Mouse (Mus musculus): ENCODE data around the gene Cx3cr1. TPM values are rescaled to one million over a fixed set of nuclear protein-coding genes. Genes with fewer than 3 reads are reported as not detected.

Gene Cx3cr1
- polyA plus RNA-seq, 1 experiment = 6.4 TPM

GRCm38 (mm10) chr9:119978811-119979441 lies 90.8 kb downstream of the Cx3cr1 start:
- DNase-seq (ENCODE audit: low read depth) = peak; percentile 56
- TF ChIP-seq CTCF (IDR thresholded peaks at IDR 0.05; ENCODE audit: borderline replicate concordance, extremely low read depth, insufficient read depth, insufficient read length) (no peak), POLR2A (IDR thresholded peaks at IDR 0.05; ENCODE audit: borderline replicate concordance, extremely low read depth, insufficient read depth, insufficient read length, poor library complexity, severe bottlenecking) (no peak)

DNA sequence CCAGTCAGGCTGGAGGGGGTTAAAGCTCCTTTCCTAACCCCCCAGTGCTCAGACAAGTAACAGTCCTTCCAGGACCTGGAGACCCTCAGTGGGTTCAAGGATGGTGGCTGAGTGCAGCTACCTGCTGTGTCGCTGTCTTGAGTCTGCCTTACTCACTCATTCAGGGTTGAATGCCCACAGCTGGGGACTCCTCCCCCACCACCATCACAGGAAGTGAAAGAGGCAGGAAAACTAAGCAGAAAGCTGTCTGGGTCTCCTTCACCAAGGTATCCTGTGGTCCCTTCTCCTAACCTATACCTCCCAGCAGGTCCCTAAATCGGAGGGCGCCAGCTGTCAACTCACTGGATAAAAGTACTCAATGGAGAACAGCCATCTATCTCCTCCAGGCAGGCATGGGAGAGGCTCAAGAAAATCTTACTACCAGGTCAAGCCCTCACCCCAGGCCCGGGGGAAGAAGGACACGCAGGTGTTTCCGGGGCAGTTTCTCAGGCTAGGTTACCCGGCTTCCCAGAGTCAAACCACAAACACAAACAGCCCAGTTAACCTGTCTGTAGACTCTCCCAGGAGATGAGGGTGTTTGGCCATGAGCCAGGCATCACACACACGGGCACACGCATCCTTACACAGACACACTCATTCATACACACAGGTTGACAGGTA lies 91.4 kb downstream of the Cx3cr1 start:
- DNase-seq (ENCODE audit: low read depth) = no peak
- TF ChIP-seq CTCF (IDR thresholded peaks at IDR 0.05; ENCODE audit: borderline replicate concordance, extremely low read depth, insufficient read depth, insufficient read length) (no peak), POLR2A (IDR thresholded peaks at IDR 0.05; ENCODE audit: borderline replicate concordance, extremely low read depth, insufficient read depth, insufficient read length, poor library complexity, severe bottlenecking) (no peak)

DNA sequence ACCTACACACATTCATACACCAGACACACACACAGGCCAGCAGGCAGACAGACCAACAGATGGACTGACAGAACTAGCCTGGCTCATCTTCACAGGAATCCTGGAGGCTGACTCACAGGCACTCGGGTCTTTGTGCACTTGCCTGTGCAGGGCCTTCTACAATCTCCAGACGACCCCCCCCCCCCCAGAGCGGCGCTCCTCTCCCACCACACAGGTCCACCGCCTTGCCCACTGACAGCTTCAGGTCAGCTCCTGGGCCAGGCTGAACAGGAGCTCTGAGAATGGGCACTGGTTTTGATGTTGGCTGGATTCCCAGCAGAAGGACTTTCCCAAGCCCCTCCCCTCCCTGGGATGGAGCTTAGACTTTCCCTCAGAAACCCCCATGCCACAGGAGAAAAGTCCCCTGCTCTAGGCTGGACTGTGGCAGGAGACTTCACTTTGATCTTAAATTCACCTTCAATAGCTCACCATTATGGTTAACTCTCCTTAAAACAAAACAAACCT lies 92.1 kb downstream of the Cx3cr1 start:
- DNase-seq (ENCODE audit: low read depth) = peak; percentile 62
- TF ChIP-seq POLR2A (IDR thresholded peaks at IDR 0.05; ENCODE audit: borderline replicate concordance, extremely low read depth, insufficient read depth, insufficient read length, poor library complexity, severe bottlenecking) = no peak

- TF ChIP-seq POLR2A (IDR thresholded peaks at IDR 0.05; ENCODE audit: borderline replicate concordance, extremely low read depth, insufficient read depth, insufficient read length, poor library complexity, severe bottlenecking) (no peak), CTCF (IDR thresholded peaks at IDR 0.05; ENCODE audit: borderline replicate concordance, extremely low read depth, insufficient read depth, insufficient read length) (no peak)
- no peak for DNase-seq (ENCODE audit: low read depth)
Measured at GRCm38 (mm10) chr9:119976704-119977556, 92.7 kb downstream of the Cx3cr1 start.

- TF ChIP-seq POLR2A (IDR thresholded peaks at IDR 0.05; ENCODE audit: borderline replicate concordance, extremely low read depth, insufficient read depth, insufficient read length, poor library complexity, severe bottlenecking) = no peak
- no peak for TF ChIP-seq CTCF (IDR thresholded peaks at IDR 0.05; ENCODE audit: borderline replicate concordance, extremely low read depth, insufficient read depth, insufficient read length)
- no peak for DNase-seq (ENCODE audit: low read depth)
Measured at GRCm38 (mm10) chr9:119975286-119975685, 94.4 kb downstream of the Cx3cr1 start.

GRCm38 (mm10) chr9:119974609-119975008 lies 95.1 kb downstream of the Cx3cr1 start:
- DNase-seq (ENCODE audit: low read depth) = no peak
- TF ChIP-seq POLR2A (IDR thresholded peaks at IDR 0.05; ENCODE audit: borderline replicate concordance, extremely low read depth, insufficient read depth, insufficient read length, poor library complexity, severe bottlenecking) (no peak), CTCF (IDR thresholded peaks at IDR 0.05; ENCODE audit: borderline replicate concordance, extremely low read depth, insufficient read depth, insufficient read length) (peak; percentile 3; the same call in 1 of the 2 replicates)

GRCm38 (mm10) chr9:119973869-119974520 lies 95.7 kb downstream of the Cx3cr1 start:
- DNase-seq (ENCODE audit: low read depth) = no peak
- TF ChIP-seq CTCF (IDR thresholded peaks at IDR 0.05; ENCODE audit: borderline replicate concordance, extremely low read depth, insufficient read depth, insufficient read length) (peak; percentile 30; the same call in 1 of the 2 replicates), POLR2A (IDR thresholded peaks at IDR 0.05; ENCODE audit: borderline replicate concordance, extremely low read depth, insufficient read depth, insufficient read length, poor library complexity, severe bottlenecking) (no peak)

- DNase-seq (ENCODE audit: low read depth) = no peak
- TF ChIP-seq CTCF (IDR thresholded peaks at IDR 0.05; ENCODE audit: borderline replicate concordance, extremely low read depth, insufficient read depth, insufficient read length) (no peak), POLR2A (IDR thresholded peaks at IDR 0.05; ENCODE audit: borderline replicate concordance, extremely low read depth, insufficient read depth, insufficient read length, poor library complexity, severe bottlenecking) (no peak)
Measured at GRCm38 (mm10) chr9:119973281-119973680, 96.4 kb downstream of the Cx3cr1 start.

DNA sequence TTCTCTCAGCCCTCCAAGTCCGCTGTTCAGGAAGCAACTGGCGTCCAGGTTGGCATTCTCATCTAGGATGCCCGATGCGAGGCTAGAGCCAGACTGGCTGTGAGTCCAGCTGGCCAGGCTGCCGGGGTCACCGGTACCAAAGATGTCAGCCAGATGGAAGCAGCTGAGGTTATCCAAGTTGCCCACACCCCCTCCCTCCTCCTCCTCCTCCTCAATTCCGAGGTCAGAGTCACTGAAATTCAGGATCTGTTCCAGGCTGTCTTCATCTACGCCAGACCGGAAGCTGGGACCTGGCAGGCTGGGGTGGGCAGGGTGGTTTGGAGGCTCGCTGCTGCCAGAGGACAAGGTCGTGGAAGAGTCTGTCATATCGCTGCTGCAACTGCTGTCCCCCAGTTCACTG lies 97.1 kb downstream of the Cx3cr1 start:
- TF ChIP-seq POLR2A (IDR thresholded peaks at IDR 0.05; ENCODE audit: borderline replicate concordance, extremely low read depth, insufficient read depth, insufficient read length, poor library complexity, severe bottlenecking) = no peak
- TF ChIP-seq CTCF (IDR thresholded peaks at IDR 0.05; ENCODE audit: borderline replicate concordance, extremely low read depth, insufficient read depth, insufficient read length) = no peak
- no peak for DNase-seq (ENCODE audit: low read depth)

DNA sequence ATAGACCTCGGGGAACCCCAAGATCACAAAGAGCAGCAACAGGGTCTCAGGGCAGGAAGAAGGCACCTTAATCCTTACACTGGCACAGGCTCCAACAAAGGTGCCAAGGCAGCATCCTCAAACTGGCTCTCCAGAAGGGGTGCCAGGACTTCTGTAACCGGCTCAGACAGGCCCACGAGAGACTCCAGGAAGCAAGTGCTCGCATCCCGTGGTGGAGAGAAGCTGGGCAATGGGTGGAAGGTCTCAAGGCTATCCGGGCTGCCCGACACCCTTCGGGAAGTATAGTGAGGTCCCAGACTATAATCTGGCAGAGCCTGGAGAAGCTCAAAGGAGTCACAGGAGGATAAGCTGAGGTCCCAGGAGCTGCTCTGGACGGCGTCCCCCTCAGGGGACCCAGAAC lies 97.5 kb downstream of the Cx3cr1 start:
- no peak for TF ChIP-seq CTCF (IDR thresholded peaks at IDR 0.05; ENCODE audit: borderline replicate concordance, extremely low read depth, insufficient read depth, insufficient read length)
- TF ChIP-seq POLR2A (IDR thresholded peaks at IDR 0.05; ENCODE audit: borderline replicate concordance, extremely low read depth, insufficient read depth, insufficient read length, poor library complexity, severe bottlenecking) = no peak
- DNase-seq (ENCODE audit: low read depth) = no peak

Data from brain, embryonic 14.5 days (tissue).